Mouse (Mus musculus): Measurements from ENCODE around the gene Bco1. TPM values are rescaled to one million over a fixed set of nuclear protein-coding genes. Genes with fewer than 3 reads are reported as not detected.

The Bco1 gene
- total RNA-seq (2022): not detected

- DNase-seq (ENCODE audit: low spot score in 2 of 2): no peak
Observed at GRCm38 (mm10) chr8:117095647-117096046, at the start of gene Bco1. Bco1 (plus strand) TSS chr8:117095854.

- no peak for DNase-seq (ENCODE audit: low spot score in 2 of 2)
Observed at GRCm38 (mm10) chr8:117049444-117049843, 46.2 kb upstream of the Bco1 start.

- DNase-seq (ENCODE audit: low spot score in 2 of 2): no peak
Observed at GRCm38 (mm10) chr8:117050763-117051162, 44.9 kb upstream of the Bco1 start.

- DNase-seq (ENCODE audit: low spot score in 2 of 2): no peak
Observed at GRCm38 (mm10) chr8:117051316-117051715, 44.3 kb upstream of the Bco1 start.

GRCm38 (mm10) chr8:117053135-117054079 is 42.2 kb upstream of the Bco1 start:
- DNase-seq (ENCODE audit: low spot score in 2 of 2): no peak

GRCm38 (mm10) chr8:117054146-117054545 is 41.5 kb upstream of the Bco1 start:
- DNase-seq (ENCODE audit: low spot score in 2 of 2): no peak

- DNase-seq (ENCODE audit: low spot score in 2 of 2): no peak
Observed at GRCm38 (mm10) chr8:117055097-117055496, 40.6 kb upstream of the Bco1 start.

GRCm38 (mm10) chr8:117059021-117059420 is 36.6 kb upstream of the Bco1 start:
- no peak for DNase-seq (ENCODE audit: low spot score in 2 of 2)

GRCm38 (mm10) chr8:117060306-117060705 is 35.3 kb upstream of the Bco1 start:
- no peak for DNase-seq (ENCODE audit: low spot score in 2 of 2)

GRCm38 (mm10) chr8:117061180-117061880 is 34.3 kb upstream of the Bco1 start:
- DNase-seq (ENCODE audit: low spot score in 2 of 2): no peak

- no peak for DNase-seq (ENCODE audit: low spot score in 2 of 2)
Observed at GRCm38 (mm10) chr8:117066955-117067354, 28.7 kb upstream of the Bco1 start.

GRCm38 (mm10) chr8:117067396-117067795 is 28.3 kb upstream of the Bco1 start:
- DNase-seq (ENCODE audit: low spot score in 2 of 2): no peak

- DNase-seq (ENCODE audit: low spot score in 2 of 2): no peak
Observed at GRCm38 (mm10) chr8:117068294-117068693, 27.4 kb upstream of the Bco1 start.

- no peak for DNase-seq (ENCODE audit: low spot score in 2 of 2)
Observed at GRCm38 (mm10) chr8:117069708-117070107, 25.9 kb upstream of the Bco1 start.

GRCm38 (mm10) chr8:117074350-117075182 is 21.1 kb upstream of the Bco1 start:
- no peak for DNase-seq (ENCODE audit: low spot score in 2 of 2)

GRCm38 (mm10) chr8:117078367-117078926 is 17.2 kb upstream of the Bco1 start:
- no peak for DNase-seq (ENCODE audit: low spot score in 2 of 2)

GRCm38 (mm10) chr8:117079652-117080051 is 16.0 kb upstream of the Bco1 start:
- no peak for DNase-seq (ENCODE audit: low spot score in 2 of 2)

- DNase-seq (ENCODE audit: low spot score in 2 of 2): no peak
Observed at GRCm38 (mm10) chr8:117082399-117082872, 13.2 kb upstream of the Bco1 start, which contains the start of gene Pkd1l2. Pkd1l2 (minus strand) TSS chr8:117082449.

- DNase-seq (ENCODE audit: low spot score in 2 of 2): no peak
Observed at GRCm38 (mm10) chr8:117082947-117083559, 12.6 kb upstream of the Bco1 start.

GRCm38 (mm10) chr8:117085521-117085920 is 10.1 kb upstream of the Bco1 start:
- DNase-seq (ENCODE audit: low spot score in 2 of 2): no peak

GRCm38 (mm10) chr8:117087036-117087435 is 8.6 kb upstream of the Bco1 start:
- DNase-seq (ENCODE audit: low spot score in 2 of 2): no peak
